Mouse (Mus musculus): ENCODE results near the gene Taar8a. TPM values are rescaled to one million over a fixed set of nuclear protein-coding genes. Genes with fewer than 3 reads are reported as not detected.

Taar8a gene
- polyA plus RNA-seq, 1 experiment, result not detected

Other genes starting within 250 kb of the Taar8a start
- gene Vnn3, start 225.0 kb upstream of the Taar8a start, polyA plus RNA-seq (2012; rRNA removed), result 8.1 and 9.3 TPM in 2 replicates
- 2.3 and 2.8 TPM in 2 replicates for gene Vnn1, start 181.8 kb upstream of the Taar8a start, polyA plus RNA-seq (2012; rRNA removed)
- not detected in 2 replicates for gene Taar1, start 156.1 kb upstream of the Taar8a start, polyA plus RNA-seq (2012; rRNA removed)
- not detected in 2 replicates for gene Taar2, start 137.9 kb upstream of the Taar8a start, polyA plus RNA-seq (2012; rRNA removed)
- not detected in 2 replicates for gene Taar3, start 126.9 kb upstream of the Taar8a start, polyA plus RNA-seq (2012; rRNA removed)
- 0.14 TPM in 1 of 2 replicates, not detected in the other for gene Taar4, start 116.0 kb upstream of the Taar8a start, polyA plus RNA-seq (2012; rRNA removed)
- not detected in 2 replicates for gene Taar5, start 105.8 kb upstream of the Taar8a start, polyA plus RNA-seq (2012; rRNA removed)
- gene Taar6, start 90.9 kb upstream of the Taar8a start, polyA plus RNA-seq (2012; rRNA removed), result not detected in 2 replicates
- not detected in 2 replicates for gene Taar7a, start 83.0 kb upstream of the Taar8a start, polyA plus RNA-seq (2012; rRNA removed)
- not detected in 2 replicates for gene Taar7b, start 76.6 kb upstream of the Taar8a start, polyA plus RNA-seq (2012; rRNA removed)
- gene Taar7d, start 49.3 kb upstream of the Taar8a start, polyA plus RNA-seq (2012; rRNA removed), result 0.11 TPM in 1 of 2 replicates, not detected in the other
- gene Taar7e, start 38.9 kb upstream of the Taar8a start, polyA plus RNA-seq (2012; rRNA removed), result not detected in 2 replicates
- gene Taar7f, start 27.0 kb upstream of the Taar8a start, polyA plus RNA-seq (2012; rRNA removed), result not detected in 2 replicates
- not detected in 2 replicates for gene Taar8b, start 15.8 kb downstream of the Taar8a start, polyA plus RNA-seq (2012; rRNA removed)
- gene Taar8c, start 25.4 kb downstream of the Taar8a start, polyA plus RNA-seq (2012; rRNA removed), result not detected in 2 replicates
- not detected in 2 replicates for gene Taar9, start 33.0 kb downstream of the Taar8a start, polyA plus RNA-seq (2012; rRNA removed)
- 109 and 115 TPM in 2 replicates for gene Stx7, start 72.8 kb downstream of the Taar8a start, polyA plus RNA-seq (2012; rRNA removed)
- 3.9 and 4.3 TPM in 2 replicates for gene Moxd1, start 147.0 kb downstream of the Taar8a start, polyA plus RNA-seq (2012; rRNA removed)

Measured in gonadal fat pad, adult 2 months (tissue).